Mouse (Mus musculus) midbrain, postnatal 0 days (tissue): ENCODE results near the gene Zfp113. TPM values are rescaled to one million over a fixed set of nuclear protein-coding genes. Genes with fewer than 3 reads are reported as not detected.

ENCODE experiments used
- ATAC-seq: fragments of 200-750 bp; cut with Nextera tagmentation; 2 replicates; pipeline ENCODE4 v1.8.0; 2017; ENCODE audit warnings: moderate number of reproducible peaks, mild to moderate bottlenecking, moderate TSS enrichment, moderate library complexity; ENCODE audit not compliant: low FRiP score
- DNase-seq: peaks from one replicate; pipeline ENCODE4 v3.0.0-alpha.2; 2015; ENCODE audit warnings: low spot score
- H3K27ac ChIP-seq: fragments of 300-500 bp; sonication (generic); 2 replicates; pipeline ENCODE4 v1.5.1; 2014; ENCODE audit warnings: low read depth, mild to moderate bottlenecking, low read length, mixed read lengths
- H3K27me3 ChIP-seq: fragments of 300-500 bp; sonication (generic); 2 replicates; pipeline ENCODE4 v1.6.1; 2014; ENCODE audit warnings: low read length, control low read depth, mixed read lengths; ENCODE audit not compliant: insufficient read depth
- H3K36me3 ChIP-seq: fragments of 300-500 bp; sonication (generic); 2 replicates; pipeline ENCODE4 v1.6.1; 2014; ENCODE audit warnings: low read length, control low read depth, mixed read lengths; ENCODE audit not compliant: insufficient read depth
- H3K4me1 ChIP-seq: fragments of 300-500 bp; sonication (generic); 2 replicates; pipeline ENCODE4 v1.6.1; 2014; ENCODE audit warnings: mild to moderate bottlenecking, control low read depth, antibody characterized with exemption, low read length, mixed read lengths; ENCODE audit not compliant: insufficient read depth
- H3K4me2 ChIP-seq: fragments of 300-500 bp; sonication (generic); 2 replicates; pipeline ENCODE4 v1.6.1; 2014; ENCODE audit warnings: low read depth, mild to moderate bottlenecking, low read length, mixed read lengths; ENCODE audit not compliant: poor library complexity, severe bottlenecking
- H3K4me3 ChIP-seq: fragments of 300-500 bp; sonication (generic); 2 replicates; pipeline ENCODE4 v1.5.1; 2014; ENCODE audit warnings: low read depth, mild to moderate bottlenecking, low read length, moderate library complexity
- H3K9ac ChIP-seq: fragments of 300-500 bp; sonication (generic); replicated peaks from 2 replicates; pipeline ENCODE4 v1.6.1; 2014; ENCODE audit warnings: mild to moderate bottlenecking, low read length, moderate library complexity, mixed read lengths; ENCODE audit not compliant: poor library complexity, severe bottlenecking
- H3K9me3 ChIP-seq: fragments of 300-500 bp; sonication (generic); 2 replicates; pipeline ENCODE4 v1.6.1; 2016; ENCODE audit warnings: low read length, control low read depth
- CTCF ChIP-seq: IDR thresholded peaks from 2 replicates; pipeline ENCODE4 v1.5.1; 2016; ENCODE audit warnings: antibody characterized with exemption, mild to moderate bottlenecking
- WGBS: fragments of 180-500 bp; shearing (Covaris S2); extraction: QIAGEN DNeasy Blood & Tissue Kit; methylation state at CpG from one replicate; pipeline ENCODE4 v1.1.7; 2014; 5-methylcytosine and 5-hydroxymethylcytosine counted together
- polyA plus RNA-seq: library from polyadenylated mRNA; unstranded; fragments of >200 nt; fragmentation: Nextera tagmentation; extraction: Ambion mirVana; gene quantifications from 2 replicates; pipeline ENCODE4 v1.2.1, GENCODE M21; 2015
- total RNA-seq: library from RNA; depleted of rRNA; stranded (reverse); fragments of >200 nt; gene quantifications from 2 replicates; pipeline ENCODE4 v1.2.3, GENCODE M21; 2014

The Zfp113 gene
- total and polyA plus RNA-seq, 2 experiments from 2014 or later: 7.0 to 7.2 TPM

GRCm38 (mm10) chr5:138171695-138172491 is 16.3 kb upstream of the Zfp113 start, which contains the start of the genes Ap4m1 and Mcm7:
TSS of gene Ap4m1 (plus strand) at chr5:138172002.
TSS of gene Mcm7 (minus strand) at chr5:138172422.
- peak within 1 kb of the TSS; percentile 61 for H3K4me3 ChIP-seq
- H3K9ac ChIP-seq: peak within 1 kb of the TSS; percentile 66
- peak; percentile 95 for ATAC-seq
- under 1% methylated on average over 54 of the region's 54 CpGs for WGBS
- H3K27ac ChIP-seq: peak within 1 kb of the TSS; percentile 87
- peak; percentile 43; the same call in 1 of the 2 replicates for TF ChIP-seq CTCF
- peaks cover 31% of the 10 kb centered on the region for H3K36me3 ChIP-seq
- peak within 1 kb of the TSS; percentile 98 for H3K4me2 ChIP-seq
- H3K27me3 ChIP-seq: no peaks in the 10 kb centered on the region
- peak; percentile 99 for DNase-seq
- H3K9me3 ChIP-seq: no peaks in the 10 kb centered on the region
- H3K4me1 ChIP-seq: peaks cover 10% of the 10 kb centered on the region; the same call in 1 of the 2 replicates

GRCm38 (mm10) chr5:138170936-138171561 is 15.5 kb upstream of the Zfp113 start:
- under 1% methylated on average over 47 of the region's 47 CpGs for WGBS
- ATAC-seq (peak; percentile 86), DNase-seq (peak; percentile 98)
- Histone ChIP-seq H3K27me3 (no peaks in the 10 kb centered on the region), H3K4me2 (peak overlapping the region; percentile 98), H3K4me1 (peaks cover 10% of the 10 kb centered on the region; the same call in 1 of the 2 replicates), H3K36me3 (peaks cover 32% of the 10 kb centered on the region), H3K4me3 (peak overlapping the region; percentile 61), H3K27ac (peak overlapping the region; percentile 82), H3K9ac (peak overlapping the region; percentile 50; the same call in 1 of the 2 replicates), H3K9me3 (no peaks in the 10 kb centered on the region)
- peak; percentile 55 for TF ChIP-seq CTCF

DNA sequence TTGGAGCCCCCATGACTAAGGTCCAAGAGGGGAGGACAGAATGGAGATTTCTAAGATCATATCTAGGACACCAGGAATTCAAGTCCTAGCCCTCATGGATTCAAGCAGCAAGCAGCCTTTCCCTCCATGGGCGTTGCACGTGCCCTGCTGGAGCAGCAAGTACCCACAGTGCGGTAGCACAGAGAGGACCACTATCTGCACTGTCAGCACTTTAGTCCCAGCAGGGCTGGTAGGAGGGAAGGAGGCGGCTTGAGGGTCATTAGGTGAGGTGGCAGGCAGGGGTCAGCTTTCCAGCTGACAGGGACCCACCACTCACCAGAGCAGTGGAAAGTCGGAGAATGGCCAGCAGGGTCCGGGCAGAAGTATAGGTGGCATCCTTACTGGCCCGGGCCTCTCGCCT is 10.1 kb upstream of the Zfp113 start:
- Histone ChIP-seq H3K27me3 (no peaks in the 10 kb centered on the region), H3K36me3 (peaks cover 50% of the 10 kb centered on the region), H3K27ac (no peak overlapping the region), H3K9ac (no peak overlapping the region), H3K9me3 (no peaks in the 10 kb centered on the region), H3K4me3 (no peak overlapping the region), H3K4me2 (no peak overlapping the region), H3K4me1 (peaks cover 7% of the 10 kb centered on the region)
- TF ChIP-seq CTCF: no peak
- DNase-seq (no peak), ATAC-seq (no peak)
- 77% methylated on average over 8 of the region's 8 CpGs for WGBS

GRCm38 (mm10) chr5:138163610-138164009 is 8.1 kb upstream of the Zfp113 start:
- DNase-seq (no peak), ATAC-seq (no peak)
- Histone ChIP-seq H3K4me1 (peaks cover 5% of the 10 kb centered on the region), H3K27me3 (no peaks in the 10 kb centered on the region), H3K4me3 (no peak overlapping the region), H3K27ac (no peak overlapping the region), H3K36me3 (peaks cover 48% of the 10 kb centered on the region), H3K9ac (no peak overlapping the region), H3K9me3 (no peaks in the 10 kb centered on the region), H3K4me2 (no peak overlapping the region)
- TF ChIP-seq CTCF: no peak
- WGBS: 68% methylated on average over 10 of the region's 10 CpGs

DNA sequence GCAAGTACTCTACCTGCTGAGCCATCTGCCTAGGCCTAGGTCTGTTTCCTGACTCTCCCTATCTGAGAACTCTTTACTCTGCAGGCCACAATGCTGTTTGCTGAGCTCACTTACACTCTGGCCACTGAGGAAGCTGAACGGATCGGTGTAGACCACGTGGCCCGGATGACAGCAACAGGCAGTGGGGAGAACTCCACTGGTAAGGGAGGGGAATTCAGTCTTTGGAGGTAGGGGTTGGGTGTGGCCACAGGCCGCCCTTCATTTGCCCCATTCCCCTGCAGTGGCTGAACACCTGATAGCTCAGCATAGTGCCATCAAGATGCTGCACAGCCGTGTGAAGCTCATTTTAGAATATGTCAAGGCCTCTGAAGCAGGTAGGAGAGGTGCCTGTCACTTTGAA is 7.5 kb upstream of the Zfp113 start:
- H3K36me3 ChIP-seq: peaks cover 45% of the 10 kb centered on the region
- peaks cover 5% of the 10 kb centered on the region for H3K4me1 ChIP-seq
- no peaks in the 10 kb centered on the region for H3K9me3 ChIP-seq
- no peak overlapping the region for H3K9ac ChIP-seq
- no peak for DNase-seq
- WGBS: 76% methylated on average over 6 of the region's 6 CpGs
- no peak for TF ChIP-seq CTCF
- H3K27me3 ChIP-seq: no peaks in the 10 kb centered on the region
- no peak overlapping the region for H3K27ac ChIP-seq
- no peak overlapping the region for H3K4me2 ChIP-seq
- ATAC-seq: no peak
- H3K4me3 ChIP-seq: no peak overlapping the region
